Mouse (Mus musculus) Patski (cell line): Measurements from ENCODE around the gene Ctf1. TPM values are rescaled to one million over a fixed set of nuclear protein-coding genes. Genes with fewer than 3 reads are reported as not detected.

Experiments
- ATAC-seq: fragments of 100-300 bp; one replicate; pipeline ENCODE4 v1.8.0; 2021
- CTCF ChIA-PET: fragments of 350-600 bp; sonication (Branson Sonifier 250); formaldehyde crosslinking; loops from one replicate; lab custom pipeline; 2022; ENCODE audit warnings: inconsistent platforms; lab: Charles Lee
- POLR2A ChIA-PET: fragments of 350-600 bp; sonication (Branson Sonifier 250); formaldehyde crosslinking; loops from one replicate; lab custom pipeline; 2022; ENCODE audit warnings: antibody characterized with exemption, inconsistent platforms; lab: Charles Lee
- DNase-seq: peaks from one replicate; pipeline ENCODE4 v3.0.0-alpha.2; 2011; ENCODE audit warnings: low read depth, low spot score
- H3K27me3 ChIP-seq: fragments of 371-371 bp; one replicate; pipeline ENCODE4 v1.5.1; 2021
- CTCF ChIP-seq: fragments of 100-300 bp; IDR thresholded peaks from one replicate; pipeline ENCODE4 v1.5.1; 2021
- in situ Hi-C: fragments of 300-500 bp; cut with MboI; formaldehyde crosslinking; loops from 3 replicates; pipeline ENCODE4 v1.11.1; 2018; ENCODE audit warnings: low pct_unique_long_range_greater_than_20kb, mixed read lengths
- polyA plus RNA-seq: library from polyadenylated mRNA; unstranded; gene quantifications from one replicate; pipeline ENCODE4 v1.2.3, GENCODE M21; 2021

Ctf1 gene
- polyA plus RNA-seq, 1 experiment from 2014 or later, result 10.8 TPM

DNA sequence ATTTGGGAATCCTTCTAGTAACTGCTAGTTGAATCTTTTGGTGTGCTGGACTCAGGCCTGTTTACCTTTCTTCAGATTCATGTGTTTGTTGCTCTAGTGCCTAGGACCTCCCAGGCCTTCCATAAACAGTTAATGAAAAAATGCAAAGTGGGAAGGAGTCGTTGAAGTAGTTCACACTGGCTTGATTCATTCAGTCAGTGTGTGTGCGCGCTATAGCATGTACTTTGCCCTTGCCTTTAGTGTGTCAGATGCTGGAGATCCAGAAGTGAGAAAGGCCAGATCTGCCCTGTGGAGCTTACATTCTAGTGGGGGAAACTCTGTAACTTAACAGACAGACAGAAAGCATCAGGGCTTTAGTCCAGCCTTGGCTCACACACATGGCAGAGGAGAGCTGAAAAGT is 47.9 kb downstream of the Ctf1 start:
- in situ Hi-C loops, result no loop called here
- H3K27me3 ChIP-seq, result no peaks in the 10 kb centered on the region
- DNase-seq (no peak), ATAC-seq (no peak)
- ChIA-PET CTCF (interaction anchor here (0.8 to 1.8 kb wide), 4 partner anchors 8 to 92 kb away, joined by 3 to 7 read pairs (median 4); no protein-coding TSS in a partner anchor), POLR2A (interaction anchor here (0.6 kb wide), 1 partner anchor 252 kb away, joined by 5 read pairs; no protein-coding TSS in a partner anchor)
- TF ChIP-seq CTCF, result no peak

DNA sequence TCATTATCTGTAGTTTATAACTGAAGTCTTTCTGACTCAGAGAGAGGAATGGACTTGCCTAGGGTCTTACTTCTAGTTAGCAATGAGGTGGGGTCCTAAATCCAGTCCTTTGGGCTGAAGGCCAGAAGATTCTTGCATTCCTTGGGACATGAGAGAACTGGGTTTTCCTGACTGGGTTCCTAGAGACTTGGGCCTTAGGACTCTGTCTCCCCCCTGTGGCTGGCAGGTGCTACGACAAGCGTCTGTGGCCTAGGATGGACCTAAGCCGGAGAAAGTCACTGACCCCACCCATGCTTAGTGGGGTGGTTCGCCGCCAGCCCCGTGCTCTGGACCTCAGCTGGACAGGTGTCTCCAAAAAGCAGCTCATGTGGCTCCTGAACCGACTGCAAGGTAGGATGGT is 48.5 kb downstream of the Ctf1 start:
- CTCF ChIA-PET, result interaction anchor here (0.8 to 1.8 kb wide), 3 partner anchors 10 to 92 kb away, joined by 3 to 7 read pairs (median 6); no protein-coding TSS in a partner anchor

DNA sequence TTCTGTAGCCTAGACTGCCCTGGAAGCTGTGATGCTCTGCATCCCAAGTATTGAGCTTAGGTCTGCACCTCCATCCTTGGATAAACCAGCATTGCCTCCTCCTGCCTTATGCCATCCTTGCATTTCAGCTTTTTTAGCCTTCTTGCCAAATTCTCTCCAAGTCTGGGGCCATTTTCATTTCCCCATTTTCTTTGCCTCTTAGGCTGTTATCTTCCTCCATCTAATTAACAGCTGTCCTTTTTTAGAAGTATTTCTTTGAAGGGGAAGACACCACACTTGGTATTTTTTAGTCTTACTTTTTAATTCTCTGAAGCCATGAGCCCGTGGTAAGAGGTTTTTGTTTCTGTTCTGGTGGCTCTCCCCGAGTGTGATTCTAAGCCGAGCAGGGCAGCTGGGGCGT is 51.1 kb downstream of the Ctf1 start:
- POLR2A ChIA-PET, result interaction anchor here (0.6 to 2.2 kb wide), 2 partner anchors 10 to 48 kb away, joined by 4 to 8 read pairs; no protein-coding TSS in a partner anchor
- no peak for DNase-seq
- no peak for ATAC-seq
- TF ChIP-seq CTCF, result no peak
- in situ Hi-C loops, result no loop called here
- H3K27me3 ChIP-seq, result no peaks in the 10 kb centered on the region
- CTCF ChIA-PET, result interaction anchor here (0.8 to 2.1 kb wide), 3 partner anchors 9 to 89 kb away, joined by 3 to 12 read pairs (median 4); no protein-coding TSS in a partner anchor

More for the DNA sequence above, 48.5 kb downstream of the Ctf1 start:
- H3K27me3 ChIP-seq, result no peaks in the 10 kb centered on the region
- DNase-seq (no peak), ATAC-seq (peak; percentile 47)
- in situ Hi-C loops, result no loop called here
- POLR2A ChIA-PET, result interaction anchor here (0.6 kb wide), 1 partner anchor 253 kb away, joined by 5 read pairs; no protein-coding TSS in a partner anchor
- TF ChIP-seq CTCF, result peak; percentile 95

DNA sequence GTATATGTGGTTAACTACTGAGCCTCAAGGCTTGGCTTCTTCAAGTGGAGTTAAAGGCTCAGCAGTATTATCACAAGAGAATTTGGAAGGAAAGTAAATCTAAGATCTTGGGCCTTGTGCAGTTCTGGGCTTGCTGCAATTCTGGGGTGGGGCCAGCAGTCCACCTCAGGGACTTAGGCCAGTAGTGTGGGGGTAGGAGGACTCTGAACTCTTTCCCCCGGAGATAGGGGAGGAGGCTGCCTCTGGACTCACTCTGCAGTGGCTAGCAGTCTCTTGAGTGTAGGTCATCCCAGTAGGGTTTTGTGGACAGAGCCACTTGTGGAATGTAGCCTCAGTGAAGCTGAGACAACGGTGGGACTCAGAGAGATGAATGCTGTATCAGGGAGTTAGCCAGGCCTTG is 53.2 kb downstream of the Ctf1 start:
- no peaks in the 10 kb centered on the region for H3K27me3 ChIP-seq
- ATAC-seq (no peak), DNase-seq (no peak)
- POLR2A ChIA-PET, result no interaction called here
- CTCF ChIA-PET, result no interaction called here
- TF ChIP-seq CTCF, result no peak
- in situ Hi-C loops, result no loop called here

DNA sequence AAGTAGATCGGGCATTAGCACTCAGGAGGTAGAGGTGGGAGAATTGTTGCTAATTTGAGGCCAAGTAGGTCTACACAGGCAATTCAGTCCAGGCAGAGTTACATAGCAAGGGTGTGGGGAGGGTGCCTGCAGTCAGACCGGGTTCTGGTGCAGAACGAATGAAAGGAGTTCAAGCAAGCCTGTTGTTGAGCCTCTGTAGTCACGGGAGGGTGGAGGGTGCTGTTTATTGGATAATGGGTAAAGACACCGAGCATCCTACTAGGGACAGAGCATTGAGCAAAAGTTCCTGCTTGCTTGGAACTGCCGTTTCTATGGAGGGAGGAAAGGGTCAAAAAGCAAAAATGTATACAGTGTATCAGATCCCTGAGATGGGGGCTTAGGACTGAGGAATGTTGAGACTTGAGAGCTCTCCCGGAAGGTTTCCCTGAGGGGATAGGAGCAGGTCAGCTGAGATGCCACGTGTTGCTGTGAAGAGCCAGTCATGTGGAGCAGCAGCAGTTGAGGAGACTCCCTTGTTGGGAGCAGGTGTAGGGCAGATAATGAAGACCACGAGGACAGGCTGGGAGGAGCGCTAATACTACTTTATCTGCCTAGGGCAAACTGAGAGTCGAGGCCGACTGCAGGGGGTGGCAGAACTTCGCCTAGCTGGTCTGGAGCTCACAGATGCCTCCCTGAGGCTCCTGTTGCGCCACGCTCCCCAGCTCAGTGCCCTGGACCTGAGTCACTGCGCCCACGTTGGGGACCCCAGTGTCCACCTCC is 54.5 kb downstream of the Ctf1 start:
- in situ Hi-C loops, result no loop called here
- no peaks in the 10 kb centered on the region for H3K27me3 ChIP-seq
- POLR2A ChIA-PET, result interaction anchor here (0.7 kb wide), 1 partner anchor 85 kb away, joined by 3 read pairs; no protein-coding TSS in a partner anchor
- ATAC-seq, result no peak
- CTCF ChIA-PET, result no interaction called here
- no peak for TF ChIP-seq CTCF
- no peak for DNase-seq

Other genes starting within 250 kb of the Ctf1 start
- gene Fbrs, start 233.5 kb upstream of the Ctf1 start, polyA plus RNA-seq, result 50.1 TPM
- 22.8 TPM for gene Srcap, start 200.8 kb upstream of the Ctf1 start, polyA plus RNA-seq
- 21.1 TPM for gene Gm42715, start 193.2 kb upstream of the Ctf1 start, polyA plus RNA-seq
- gene Tmem265, start 151.3 kb upstream of the Ctf1 start, polyA plus RNA-seq, result not detected
- 48.6 TPM for gene Phkg2, start 139.4 kb upstream of the Ctf1 start, polyA plus RNA-seq
- gene Ccdc189, start 124.1 kb upstream of the Ctf1 start, polyA plus RNA-seq, result 22.0 TPM
- 42.7 TPM for gene Rnf40, start 124.0 kb upstream of the Ctf1 start, polyA plus RNA-seq
- 20.6 TPM for gene Zfp629, start 96.9 kb upstream of the Ctf1 start, polyA plus RNA-seq
- 53.6 TPM for gene Bcl7c, start 3.8 kb upstream of the Ctf1 start, polyA plus RNA-seq
- 0.09 TPM for gene Ctf2, start 19.4 kb downstream of the Ctf1 start, polyA plus RNA-seq
- 38.6 TPM for gene Fbxl19, start 31.8 kb downstream of the Ctf1 start, polyA plus RNA-seq
- gene Orai3, start 57.1 kb downstream of the Ctf1 start, polyA plus RNA-seq, result 25.8 TPM
- gene Setd1a, start 63.9 kb downstream of the Ctf1 start, polyA plus RNA-seq, result 30.0 TPM
- gene Gm49388, start 72.9 kb downstream of the Ctf1 start, polyA plus RNA-seq, result 4.5 TPM
- 30.1 TPM for gene Hsd3b7, start 87.9 kb downstream of the Ctf1 start, polyA plus RNA-seq
- 133 TPM for gene Stx4a, start 111.6 kb downstream of the Ctf1 start, polyA plus RNA-seq
- gene Stx1b, start 111.8 kb downstream of the Ctf1 start, polyA plus RNA-seq, result 0.23 TPM
- 22.3 TPM for gene Zfp646, start 163.5 kb downstream of the Ctf1 start, polyA plus RNA-seq
- gene Zfp668, start 164.1 kb downstream of the Ctf1 start, polyA plus RNA-seq, result 8.9 TPM
- 0.45 TPM for gene Prss53, start 178.2 kb downstream of the Ctf1 start, polyA plus RNA-seq
- gene Gm21974, start 182.7 kb downstream of the Ctf1 start, polyA plus RNA-seq, result not detected
- gene Vkorc1, start 182.9 kb downstream of the Ctf1 start, polyA plus RNA-seq, result 77.0 TPM
- gene Bckdk, start 191.3 kb downstream of the Ctf1 start, polyA plus RNA-seq, result 75.7 TPM
- gene Kat8, start 199.8 kb downstream of the Ctf1 start, polyA plus RNA-seq, result 22.1 TPM
- 0.05 TPM for gene Prss8, start 217.4 kb downstream of the Ctf1 start, polyA plus RNA-seq
- gene Prss36, start 234.0 kb downstream of the Ctf1 start, polyA plus RNA-seq, result 6.8 TPM